Mouse (Mus musculus) kidney, postnatal 14 days (tissue): ENCODE data around the gene Slc6a1.
"Not testable (repeated sequence)": the region's sequence is repeated elsewhere in the genome, so short reads cannot be mapped to it uniquely, and the experiment has no call there.

Experiments
- DNase-seq: peaks from one replicate; pipeline ENCODE4 v3.0.0; 2022; ENCODE audit warnings: mixed read lengths

Slc6a1 gene

DNA sequence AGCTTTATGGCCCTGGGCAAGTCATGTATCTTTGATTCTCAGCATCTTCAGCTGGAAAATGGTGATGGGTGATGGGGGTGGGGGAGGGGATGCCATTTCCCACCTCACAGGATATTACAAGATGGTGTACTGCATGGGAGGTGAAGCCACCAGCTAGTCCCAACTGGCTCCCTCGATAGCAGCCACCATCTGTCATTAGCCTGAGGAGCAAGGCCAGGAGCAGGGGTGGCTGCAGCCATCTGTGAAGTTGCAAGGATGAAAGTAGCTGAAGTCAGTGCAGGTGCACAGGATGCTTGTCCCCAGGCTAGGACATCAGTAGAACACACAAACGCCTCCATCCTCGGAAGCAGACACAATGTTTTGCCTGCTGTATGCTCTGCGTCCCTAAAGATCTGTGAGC, 8.5 kb downstream of the Slc6a1 start:
- no peak for DNase-seq

DNA sequence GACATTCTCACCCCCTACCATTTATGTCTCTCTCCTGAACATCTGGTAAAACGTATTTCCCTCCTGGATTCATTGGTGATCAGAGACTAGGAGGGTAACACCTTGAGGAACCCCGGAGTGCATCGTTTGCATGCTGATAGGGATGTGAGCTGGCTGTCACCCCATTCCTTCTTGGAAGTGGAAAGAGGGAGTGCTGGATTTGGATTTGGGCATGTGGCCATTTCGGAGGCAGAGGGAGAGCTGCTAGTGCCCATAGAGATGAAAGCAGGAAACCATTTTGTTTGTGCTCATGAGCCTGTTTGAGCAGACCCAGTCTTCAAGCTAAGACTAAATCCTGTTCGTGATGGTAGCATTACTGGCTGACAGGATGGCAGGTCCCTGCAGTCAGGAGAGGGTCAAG, 9.0 kb downstream of the Slc6a1 start:
- no peak for DNase-seq

DNA sequence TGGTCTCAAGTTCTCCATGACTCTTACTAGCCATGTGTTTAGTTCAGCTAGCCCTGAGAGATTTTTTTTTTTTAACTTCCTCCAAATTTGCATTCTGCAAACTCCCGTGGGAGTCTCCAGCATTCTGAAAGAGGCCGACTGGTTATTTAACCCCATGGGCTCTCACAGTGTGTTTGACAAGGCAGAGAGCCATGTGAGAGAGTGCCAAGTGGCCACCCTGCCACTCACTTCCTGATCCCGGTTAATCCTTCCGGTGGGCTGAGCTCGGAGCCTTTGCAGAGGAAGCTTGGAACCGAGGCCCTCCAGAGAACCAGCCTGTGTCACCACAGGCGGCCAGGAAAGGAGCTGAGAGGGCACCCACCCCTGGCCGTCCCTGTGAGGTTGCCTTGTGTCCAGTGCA, 11.1 kb downstream of the Slc6a1 start:
- DNase-seq: no peak

DNA sequence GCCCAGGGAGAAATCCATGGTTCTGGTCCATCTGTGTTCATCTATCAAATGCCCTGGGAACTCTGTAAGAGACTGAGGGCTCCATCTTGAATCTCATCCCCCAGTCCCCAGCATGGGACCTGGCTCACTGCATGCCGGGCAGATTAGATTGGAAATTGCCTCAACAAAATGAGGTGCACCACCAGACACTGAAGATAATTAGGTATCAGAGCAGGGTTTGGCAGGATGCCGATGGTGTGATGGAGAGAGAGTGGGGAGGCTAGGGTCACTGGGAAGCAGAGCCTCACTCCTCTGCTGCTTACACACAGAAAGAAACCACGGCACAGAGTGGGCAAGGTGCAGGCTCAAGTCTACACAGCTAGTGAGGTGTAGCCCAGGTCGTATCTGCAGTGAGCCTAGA, 12.7 kb downstream of the Slc6a1 start:
- no peak for DNase-seq

DNA sequence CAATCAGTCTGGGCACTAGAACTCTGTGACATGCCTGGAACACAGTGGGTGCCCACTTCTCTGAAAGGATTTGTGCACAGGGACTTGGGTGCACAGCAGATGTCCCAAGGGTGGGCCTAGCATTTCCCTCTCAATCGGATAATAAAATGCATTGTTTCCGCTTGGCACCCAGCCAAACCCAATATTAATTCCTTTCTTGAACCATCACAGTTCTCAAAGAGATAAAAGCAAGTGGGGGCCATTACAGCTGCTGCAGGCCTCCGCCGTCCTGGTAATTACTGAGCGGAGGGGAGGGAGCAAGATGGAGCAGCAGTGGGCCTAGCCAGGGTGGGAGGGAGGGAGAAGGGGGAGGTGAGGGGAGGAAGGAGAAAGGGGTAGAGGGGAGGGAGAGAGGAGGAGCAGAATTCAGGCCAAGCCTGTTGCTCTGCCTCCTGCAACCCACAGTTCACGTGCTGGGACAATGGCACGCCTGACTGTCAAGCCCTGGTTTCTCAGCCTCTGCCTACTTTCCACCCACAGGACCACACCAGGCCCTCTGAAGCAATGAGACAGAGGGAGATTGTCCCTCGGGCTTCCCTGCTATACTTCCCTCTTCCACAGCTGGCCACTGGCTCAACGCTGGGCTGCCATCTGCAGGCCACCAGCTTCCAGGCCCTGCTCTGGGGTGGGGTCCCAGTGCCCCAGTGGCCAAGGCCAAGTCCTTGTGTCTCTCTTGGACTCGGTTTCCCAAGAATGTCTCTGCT, 15.0 kb downstream of the Slc6a1 start:
- DNase-seq: no peak

DNA sequence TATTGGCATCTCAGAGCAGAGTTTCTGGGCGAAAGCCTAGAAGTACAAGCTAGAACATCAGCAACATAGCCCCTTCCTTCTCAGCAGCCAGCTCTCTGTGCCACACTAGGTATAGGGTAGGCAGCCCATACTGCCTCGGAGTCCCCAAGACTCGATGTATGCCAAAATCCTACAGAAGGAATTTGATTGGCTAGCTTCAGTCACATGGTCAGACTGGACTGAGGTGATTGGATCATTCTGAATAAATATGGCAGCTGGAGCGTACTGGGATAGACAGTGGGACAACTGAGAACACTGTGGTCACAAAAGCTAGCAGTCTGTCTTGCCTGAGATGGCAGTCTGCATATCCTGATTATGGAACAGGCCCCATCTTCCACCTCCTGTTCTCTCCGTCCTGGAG, 17.3 kb downstream of the Slc6a1 start:
- DNase-seq: no peak

DNA sequence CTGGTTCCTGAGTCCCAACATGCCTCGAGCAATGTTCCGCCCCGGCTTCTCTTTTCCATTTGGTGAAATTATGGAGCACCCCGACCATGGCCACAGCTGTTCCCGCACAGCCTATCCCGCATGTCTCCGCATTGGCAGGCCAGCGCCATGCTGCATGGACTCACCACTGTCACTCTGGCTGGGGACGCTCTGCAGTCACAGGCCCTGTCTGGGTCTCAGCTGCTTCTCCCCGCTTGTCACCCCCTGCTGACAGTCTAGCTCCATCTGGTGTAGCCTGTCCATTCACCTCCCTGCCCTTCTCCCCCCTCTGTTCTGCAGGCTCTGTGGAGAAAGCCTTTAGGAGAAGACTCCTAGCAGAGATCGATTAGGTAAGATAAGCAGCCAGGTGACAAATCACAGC, 18.3 kb downstream of the Slc6a1 start:
- DNase-seq: no peak

DNA sequence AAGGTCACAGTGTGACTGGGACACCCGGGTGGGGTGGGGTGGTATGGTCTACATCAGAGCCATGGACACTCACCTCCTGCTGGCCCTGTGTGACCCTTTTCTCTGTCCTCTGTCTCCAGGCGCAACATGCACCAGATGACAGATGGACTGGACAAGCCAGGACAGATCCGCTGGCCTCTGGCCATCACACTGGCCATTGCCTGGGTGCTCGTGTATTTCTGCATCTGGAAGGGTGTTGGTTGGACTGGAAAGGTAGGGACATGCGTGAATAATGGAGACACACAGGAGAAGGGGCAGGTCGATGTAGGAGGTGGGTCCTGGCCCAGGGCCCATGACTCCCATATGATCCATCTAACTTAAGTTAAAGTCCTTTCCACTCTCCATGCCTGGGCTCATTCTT, 22.2 kb downstream of the Slc6a1 start:
- DNase-seq: no peak

DNA sequence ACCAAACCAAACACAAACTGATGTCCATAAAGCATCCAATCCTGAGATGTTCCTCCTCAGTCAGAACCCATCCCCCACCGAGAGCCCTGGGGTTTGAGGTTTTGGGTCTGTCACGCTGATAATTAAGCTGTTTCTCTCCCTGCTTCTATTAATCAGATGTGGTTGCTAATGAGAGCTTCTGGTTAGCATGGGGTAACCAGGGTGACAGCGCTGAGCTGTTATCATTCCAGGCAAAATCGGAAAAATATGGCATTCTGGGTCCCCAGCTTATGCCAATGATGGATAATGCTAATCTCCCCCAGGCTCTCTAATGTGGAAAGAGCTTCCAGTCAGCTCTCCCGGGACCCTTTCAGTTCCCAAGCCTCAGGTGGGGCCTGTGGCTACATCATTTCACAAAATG, 38.1 kb downstream of the Slc6a1 start:
- no peak for DNase-seq

DNA sequence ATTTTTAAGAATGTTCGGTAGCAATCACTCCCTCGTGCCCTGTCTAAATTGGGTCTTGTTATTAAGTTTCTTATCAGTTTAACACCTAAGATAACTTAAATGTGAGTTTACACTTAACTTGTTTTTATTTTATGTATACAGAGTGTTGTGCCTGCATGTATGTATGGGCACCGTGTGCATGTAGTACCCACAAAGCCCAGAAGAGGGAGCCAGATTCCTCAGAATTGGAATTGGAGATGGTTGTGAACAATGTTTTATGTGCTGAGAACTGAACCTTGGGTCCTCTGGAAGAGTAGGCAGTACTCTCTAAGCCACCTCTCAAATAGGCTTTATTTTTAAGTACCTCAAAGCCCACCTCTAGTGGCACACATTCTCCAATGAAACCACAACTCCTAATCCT, 38.7 kb downstream of the Slc6a1 start:
- no peak for DNase-seq

DNA sequence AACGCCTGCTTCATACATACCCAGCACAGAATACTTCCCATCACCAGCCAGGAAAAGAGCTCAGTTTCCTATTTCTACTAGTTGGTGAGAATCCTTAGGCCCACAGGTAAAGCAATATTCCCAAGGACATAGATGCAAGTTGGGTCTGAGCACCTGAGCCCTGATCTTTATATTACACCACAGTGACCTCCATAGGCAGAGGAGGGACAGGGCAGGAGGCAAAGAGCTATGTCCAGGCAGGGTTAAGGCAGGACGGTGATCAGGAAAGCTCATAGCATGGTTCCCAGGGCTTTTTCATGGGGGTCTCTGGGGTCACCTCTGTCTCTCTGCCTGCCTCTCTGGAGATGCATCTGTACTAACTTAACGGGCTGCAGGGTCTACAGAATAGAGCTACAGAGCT, 40.5 kb downstream of the Slc6a1 start:
- DNase-seq: no peak

DNA sequence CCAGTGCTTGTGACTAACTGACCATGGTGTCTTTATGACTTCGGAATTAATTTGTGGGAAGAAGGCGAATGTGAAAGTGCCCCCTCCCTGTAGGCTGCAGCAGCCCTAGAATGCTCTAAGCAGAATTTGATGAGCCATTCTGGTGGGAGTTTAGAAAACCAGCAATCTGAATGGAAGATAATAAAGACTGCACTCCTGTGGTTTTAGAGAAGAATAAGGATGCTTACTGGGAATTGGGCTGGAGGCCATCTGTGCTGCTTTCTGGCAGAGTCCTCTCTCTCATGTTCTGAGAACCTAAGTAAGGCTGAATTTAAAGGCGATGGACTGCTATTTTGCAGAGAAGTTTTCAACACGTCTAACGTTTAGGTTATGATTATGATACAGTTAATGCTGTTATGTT, 42.4 kb downstream of the Slc6a1 start:
- no peak for DNase-seq

DNA sequence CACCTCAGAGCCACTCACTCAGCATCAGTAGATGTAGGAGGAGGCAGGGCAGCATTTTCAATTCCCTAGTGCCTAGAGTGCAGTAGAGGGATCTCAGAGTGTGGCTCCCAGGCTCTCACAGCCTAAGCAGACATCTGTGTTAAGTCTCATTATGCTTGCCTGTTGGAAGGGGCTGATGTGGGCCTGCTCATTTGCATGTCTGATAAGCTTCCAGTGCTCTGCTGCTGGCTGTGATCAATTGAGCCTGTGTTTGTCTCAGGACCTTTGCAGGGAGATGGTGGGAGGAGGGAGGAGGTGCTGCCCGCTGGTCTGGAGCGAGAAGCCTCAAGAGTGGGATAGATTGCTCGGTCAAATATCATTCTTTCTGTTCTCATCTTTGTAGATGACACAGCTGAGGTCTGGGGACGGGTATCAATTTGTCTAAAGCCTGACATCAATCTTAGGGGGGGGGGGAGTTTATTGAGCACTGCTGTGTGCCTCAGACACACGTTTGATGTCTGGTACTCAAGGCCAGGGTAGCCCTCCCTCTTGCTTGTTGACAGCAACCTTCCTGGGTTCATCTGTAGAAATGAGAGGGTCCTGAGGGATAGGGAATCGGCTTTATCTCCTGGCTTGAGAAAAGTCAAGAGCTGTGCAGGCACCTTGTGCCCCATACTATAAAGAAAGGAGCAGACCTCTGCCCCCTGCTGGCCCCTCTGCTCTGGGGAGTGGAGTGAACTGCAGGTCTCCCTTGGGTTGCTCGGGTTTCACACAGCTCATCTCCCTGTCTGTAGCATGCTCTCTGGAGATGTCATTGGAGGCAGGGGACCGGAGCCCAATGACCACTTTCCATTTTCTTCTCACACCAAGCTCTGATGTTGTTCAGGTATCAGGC, 47.4 kb downstream of the Slc6a1 start:
- no peak for DNase-seq

DNA sequence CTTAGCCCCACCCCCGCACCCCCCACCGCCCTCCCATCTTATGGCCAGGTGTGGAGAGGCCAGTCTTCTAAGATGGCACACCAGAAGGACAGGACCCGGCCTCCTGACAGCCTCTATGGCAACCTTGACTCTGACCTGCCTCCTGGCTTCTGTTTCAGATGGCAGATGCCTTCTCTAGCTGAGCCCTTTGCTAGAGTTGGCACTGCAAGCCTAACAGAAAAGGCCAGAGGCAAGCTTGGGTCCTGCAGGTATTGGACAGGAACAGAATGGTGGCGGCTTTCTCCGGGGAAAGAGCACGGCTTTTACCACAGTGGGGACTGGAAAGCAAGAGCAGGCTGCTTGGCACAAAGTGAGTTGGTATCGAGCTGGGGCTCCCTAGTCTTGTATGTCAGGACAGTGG, 49.5 kb downstream of the Slc6a1 start:
- no peak for DNase-seq

DNA sequence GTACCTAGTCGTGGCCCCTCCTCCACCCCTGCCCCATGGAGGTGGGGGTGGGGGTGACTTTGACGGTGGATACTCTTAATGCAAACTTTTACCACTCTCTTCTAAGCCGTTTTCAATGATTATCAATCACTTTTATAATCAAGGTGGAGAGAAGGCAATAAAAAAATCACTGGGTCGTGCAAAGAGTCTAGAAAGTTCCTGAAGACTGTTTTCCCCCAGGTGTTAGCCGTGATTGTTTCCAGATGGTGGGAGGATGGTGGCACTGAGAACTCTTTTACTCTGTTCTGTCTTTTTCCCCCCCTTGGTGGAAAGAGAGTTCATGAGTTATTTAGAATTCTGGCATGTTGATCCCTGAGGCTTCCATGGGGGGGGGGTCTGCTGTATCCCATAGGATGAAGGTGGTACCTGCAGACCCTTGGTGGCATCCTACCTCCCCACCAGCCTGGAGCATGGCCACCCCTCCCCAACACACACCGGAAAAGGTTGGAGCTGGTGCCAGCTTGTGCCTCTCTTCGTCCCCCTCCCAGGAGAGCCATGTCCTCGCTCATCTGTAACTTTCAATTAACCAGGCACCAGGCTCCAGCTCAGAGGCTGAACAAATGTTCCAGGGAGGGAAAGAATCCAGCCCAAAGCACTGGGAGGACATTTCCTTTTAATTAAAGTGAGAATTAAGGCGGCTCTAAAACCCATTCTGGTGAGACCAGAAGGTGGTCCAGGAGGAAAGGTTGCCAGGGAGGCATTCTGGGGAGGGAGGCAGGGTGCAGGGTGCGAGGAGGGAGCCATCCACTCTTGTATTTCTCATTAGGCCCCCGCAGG, 53.9 kb downstream of the Slc6a1 start:
- no peak for DNase-seq

DNA sequence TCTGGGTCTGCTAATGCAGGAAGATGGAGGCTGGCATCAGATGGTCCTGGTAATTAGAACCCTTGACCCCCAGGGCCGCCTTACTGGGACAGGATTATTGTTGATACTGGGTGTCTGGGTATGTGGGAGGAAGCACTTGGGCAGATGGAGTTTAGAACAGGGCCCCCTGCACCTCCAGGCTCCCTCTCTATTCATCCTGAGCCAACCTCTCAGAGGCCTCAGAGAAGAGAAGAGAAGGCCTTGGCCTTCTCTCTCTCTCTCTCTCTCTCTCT, 54.4 kb downstream of the Slc6a1 start:
- no peak for DNase-seq

DNA sequence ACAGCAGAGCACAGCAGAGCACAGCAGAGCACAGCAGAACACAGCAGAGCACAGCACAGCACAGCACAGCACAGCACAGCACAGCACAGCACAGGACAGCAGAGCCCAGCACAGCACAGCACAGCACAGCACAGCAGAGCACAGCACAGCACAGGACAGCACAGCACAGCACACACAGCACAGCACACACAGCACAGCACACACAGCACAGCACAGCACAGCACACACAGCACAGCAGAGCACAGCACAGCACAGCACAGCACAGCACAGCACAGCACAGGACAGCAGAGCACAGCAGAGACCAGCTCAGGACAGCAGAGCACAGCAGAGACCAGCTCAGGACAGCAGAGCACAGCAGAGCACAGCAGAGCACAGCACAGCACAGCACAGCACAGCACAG, 58.9 kb downstream of the Slc6a1 start:
- not testable (repeated sequence) for DNase-seq

DNA sequence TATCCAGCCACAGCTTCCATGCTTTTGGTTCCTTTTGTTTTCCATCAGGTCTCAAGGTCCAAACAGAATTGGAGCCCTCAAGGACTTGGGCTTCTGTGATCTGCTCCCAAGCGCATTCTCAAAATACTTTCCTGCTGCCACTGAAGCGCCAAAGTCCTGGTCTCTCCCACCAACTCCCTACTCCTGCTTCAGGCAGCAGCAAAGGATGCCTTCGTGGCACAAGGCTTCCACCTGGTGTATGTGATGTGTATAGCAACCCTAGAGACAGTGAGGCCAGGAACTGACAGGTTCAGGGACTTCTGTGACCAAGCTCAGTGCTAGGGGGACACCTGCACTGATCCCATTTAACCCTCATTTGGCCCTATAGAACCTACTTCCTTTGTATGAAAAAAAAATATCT, 61.3 kb downstream of the Slc6a1 start:
- DNase-seq: peak; percentile 30

DNA sequence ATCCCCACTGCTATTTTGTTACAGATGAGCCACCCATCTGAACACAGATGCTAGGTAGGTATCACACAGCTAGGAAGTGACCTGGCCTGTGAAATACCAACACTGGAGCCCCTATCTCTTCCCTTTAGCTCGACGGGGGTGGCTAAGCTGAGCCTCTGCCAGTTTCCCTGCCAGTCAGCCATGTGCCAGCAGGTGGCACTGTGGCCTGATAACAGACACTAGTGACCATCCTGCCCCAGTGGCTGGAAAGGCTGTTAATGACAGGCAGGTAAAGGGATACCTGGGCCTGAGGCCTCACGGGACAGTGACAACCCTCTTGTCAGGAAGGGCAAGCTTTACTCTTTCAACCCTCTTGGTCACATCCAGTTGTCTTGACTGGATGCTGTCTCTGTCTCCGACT, 62.7 kb downstream of the Slc6a1 start:
- DNase-seq: peak; percentile 60

DNA sequence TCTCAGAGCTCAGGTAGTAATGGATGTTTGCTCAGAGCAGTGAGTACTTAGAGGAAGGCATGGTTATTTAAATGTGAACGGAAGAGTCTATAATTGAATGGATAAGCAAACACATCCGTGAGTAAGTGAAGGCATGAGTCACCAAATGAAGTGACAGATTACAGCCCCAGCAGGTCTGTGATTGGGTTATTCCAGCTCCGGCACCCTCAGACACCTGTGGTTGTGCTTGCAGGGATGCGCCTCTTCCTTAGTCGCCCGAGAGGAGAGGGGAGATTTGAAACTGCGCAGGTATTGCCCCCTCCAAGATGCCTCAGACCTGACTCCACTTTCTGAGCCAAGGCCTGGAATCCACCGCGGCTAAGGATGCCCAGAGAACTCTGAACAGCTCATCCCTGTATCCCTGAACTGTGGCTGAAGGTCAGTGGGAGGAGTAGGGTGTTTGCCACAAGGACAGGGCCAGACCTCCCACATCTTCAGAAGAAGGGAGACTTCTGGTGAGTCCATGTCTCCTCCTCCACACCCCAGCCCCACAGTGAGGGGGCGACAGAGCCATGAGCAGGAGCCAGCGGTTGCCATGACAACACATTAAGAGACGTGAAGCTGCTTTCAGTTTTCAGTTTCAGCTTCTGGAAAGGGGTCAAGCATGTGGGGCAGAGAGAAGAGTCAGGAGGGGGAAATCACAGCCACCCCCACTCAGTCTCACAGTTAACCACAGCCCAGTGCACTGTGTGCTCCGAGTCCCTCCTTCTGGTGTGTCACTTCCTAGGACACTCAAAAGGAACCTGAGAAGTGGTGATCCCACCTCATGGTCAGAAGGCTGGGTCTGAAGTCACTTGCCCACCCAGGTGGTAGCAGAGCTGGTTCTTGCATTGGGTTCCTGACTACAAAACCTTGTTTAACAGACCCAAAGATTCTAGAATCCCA, 65.7 kb downstream of the Slc6a1 start:
- DNase-seq: no peak

DNA sequence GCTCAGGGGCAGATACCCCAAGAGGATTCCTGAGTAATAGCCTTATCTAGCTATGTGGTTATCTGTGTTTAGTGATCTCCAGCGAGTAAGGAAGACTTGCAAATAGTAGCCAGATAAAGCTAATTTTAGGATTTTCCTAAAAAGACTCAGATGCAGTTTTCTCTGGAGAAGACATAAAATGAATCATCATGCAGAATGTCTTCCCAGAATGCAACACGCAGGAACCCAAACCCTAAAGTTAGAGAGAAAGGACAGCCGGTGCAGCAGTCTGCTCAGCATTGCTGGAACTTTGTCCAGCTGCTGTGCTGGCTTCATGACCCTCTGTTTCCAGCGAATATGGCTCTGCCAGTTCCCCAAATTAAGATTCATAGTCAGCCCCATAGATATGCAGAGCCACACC, 72.2 kb downstream of the Slc6a1 start:
- no peak for DNase-seq

DNA sequence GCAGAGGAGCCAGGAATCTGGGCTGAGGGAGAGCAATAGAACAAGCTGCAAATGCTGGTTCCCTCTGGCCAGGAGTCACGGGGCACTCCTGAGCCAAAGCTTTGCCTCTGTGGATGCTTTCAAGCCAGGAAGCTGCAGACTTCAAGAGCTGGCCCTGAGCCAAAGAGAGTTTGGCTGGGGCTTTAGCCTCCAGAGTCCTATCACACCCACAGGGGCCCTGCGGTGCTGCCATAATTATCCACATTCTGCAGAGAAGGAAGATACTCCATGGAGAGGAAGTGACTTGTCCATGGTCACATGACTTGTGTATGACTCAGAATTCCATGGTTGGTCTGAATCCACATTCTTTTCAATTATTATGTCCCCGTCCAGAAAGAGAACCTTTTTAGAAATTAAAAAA, 75.7 kb downstream of the Slc6a1 start:
- DNase-seq: peak; percentile 24

DNA sequence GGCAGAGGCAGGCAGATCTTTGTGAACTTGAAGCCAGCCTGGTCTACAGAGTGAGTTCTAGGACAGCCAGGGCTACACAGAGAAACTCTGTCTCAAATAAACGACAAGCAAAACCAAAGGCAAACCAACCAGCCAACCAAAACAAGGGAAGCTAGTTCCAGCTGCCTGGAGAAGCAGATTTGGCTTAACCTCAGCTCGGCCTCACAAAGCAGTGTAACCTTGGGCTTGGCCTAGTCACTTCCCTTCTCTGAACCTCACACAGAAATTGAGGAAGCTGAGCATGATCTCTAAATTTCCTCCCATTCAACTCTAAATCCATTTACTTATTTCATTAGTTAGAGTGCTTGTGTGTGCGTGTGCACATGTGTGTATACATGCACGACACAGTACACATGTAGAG, 79.9 kb downstream of the Slc6a1 start:
- DNase-seq: no peak
